Mouse (Mus musculus): ENCODE data around the gene Scaf11. TPM values are rescaled to one million over a fixed set of nuclear protein-coding genes. Genes with fewer than 3 reads are reported as not detected.

Scaf11 gene
- total and polyA plus RNA-seq, 2 experiments from 2014 or later, result 27.7 to 41.7 TPM

GRCm38 (mm10) chr15:96434202-96434601 lies 26.4 kb downstream of the Scaf11 start:
- 98% methylated on average over 1 of the region's 1 CpGs for WGBS
- TF ChIP-seq CTCF (IDR thresholded peaks at IDR 0.05), result peak; percentile 22
- Histone ChIP-seq H3K36me3 (ENCODE audit: insufficient read depth, low read length) (peaks cover 3% of the 10 kb centered on the region; the same call in 1 of the 2 replicates), H3K4me1 (ENCODE audit: insufficient read depth, low read length) (no peaks in the 10 kb centered on the region), H3K4me3 (ENCODE audit: low read depth, low read length) (no peak overlapping the region), H3K27ac (ENCODE audit: low read depth, low read length) (no peak overlapping the region), H3K4me2 (ENCODE audit: low read depth, low read length, poor library complexity, severe bottlenecking) (no peak overlapping the region), H3K9ac (replicated peaks; ENCODE audit: low read length, poor library complexity, severe bottlenecking) (no peak overlapping the region), H3K9me3 (ENCODE audit: low read length) (no peaks in the 10 kb centered on the region), H3K27me3 (ENCODE audit: insufficient read depth, low read length) (no peaks in the 10 kb centered on the region)
- ATAC-seq (ENCODE audit: low FRiP score), result no peak
- no peak for DNase-seq (ENCODE audit: low spot score)

GRCm38 (mm10) chr15:96419920-96420319 lies 40.7 kb downstream of the Scaf11 start:
- H3K9ac ChIP-seq (replicated peaks; ENCODE audit: low read length, poor library complexity, severe bottlenecking), result no peak overlapping the region
- H3K4me2 ChIP-seq (ENCODE audit: low read depth, low read length, poor library complexity, severe bottlenecking), result no peak overlapping the region
- H3K27me3 ChIP-seq (ENCODE audit: insufficient read depth, low read length), result no peaks in the 10 kb centered on the region
- WGBS, result 96% methylated on average over 8 of the region's 8 CpGs
- no peaks in the 10 kb centered on the region for H3K4me1 ChIP-seq (ENCODE audit: insufficient read depth, low read length)
- H3K27ac ChIP-seq (ENCODE audit: low read depth, low read length), result no peak overlapping the region
- no peak for TF ChIP-seq CTCF (IDR thresholded peaks at IDR 0.05)
- no peaks in the 10 kb centered on the region for H3K9me3 ChIP-seq (ENCODE audit: low read length)
- no peak overlapping the region for H3K4me3 ChIP-seq (ENCODE audit: low read depth, low read length)
- ATAC-seq (ENCODE audit: low FRiP score) (no peak), DNase-seq (ENCODE audit: low spot score) (no peak)
- peaks cover 50% of the 10 kb centered on the region for H3K36me3 ChIP-seq (ENCODE audit: insufficient read depth, low read length)

- no peaks in the 10 kb centered on the region for H3K4me1 ChIP-seq (ENCODE audit: insufficient read depth, low read length)
- H3K9ac ChIP-seq (replicated peaks; ENCODE audit: low read length, poor library complexity, severe bottlenecking), result no peak overlapping the region
- no peak overlapping the region for H3K4me2 ChIP-seq (ENCODE audit: low read depth, low read length, poor library complexity, severe bottlenecking)
- H3K36me3 ChIP-seq (ENCODE audit: insufficient read depth, low read length), result peaks cover 54% of the 10 kb centered on the region
- ATAC-seq (ENCODE audit: low FRiP score), result no peak
- DNase-seq (ENCODE audit: low spot score), result no peak
- H3K27ac ChIP-seq (ENCODE audit: low read depth, low read length), result no peak overlapping the region
- no peak overlapping the region for H3K4me3 ChIP-seq (ENCODE audit: low read depth, low read length)
- TF ChIP-seq CTCF (IDR thresholded peaks at IDR 0.05), result no peak
- H3K9me3 ChIP-seq (ENCODE audit: low read length), result no peaks in the 10 kb centered on the region
- no peaks in the 10 kb centered on the region for H3K27me3 ChIP-seq (ENCODE audit: insufficient read depth, low read length)
- WGBS, result 95% methylated on average over 12 of the region's 12 CpGs
These were observed 42.5 kb downstream of the Scaf11 start for GRCm38 (mm10) chr15:96418161-96418560.

DNA sequence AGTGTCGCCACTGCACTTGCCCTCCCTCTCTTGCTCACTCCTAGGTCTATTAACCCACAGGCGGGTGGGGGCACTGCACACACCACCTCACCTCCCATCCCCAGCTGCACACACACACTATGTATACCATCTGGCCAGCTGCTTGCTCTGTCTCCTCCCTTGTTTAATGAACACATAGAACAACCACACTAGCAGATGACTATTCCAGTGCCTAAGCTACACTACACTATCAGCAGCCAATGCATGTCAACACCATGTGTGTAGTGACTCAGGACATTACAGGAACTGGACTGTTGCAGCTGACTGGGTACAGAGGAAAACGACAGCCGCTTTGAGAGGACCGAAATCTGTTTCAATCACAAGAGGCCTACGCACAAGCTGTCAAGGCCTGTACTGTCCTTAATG lies 51.9 kb downstream of the Scaf11 start:
- Histone ChIP-seq H3K9ac (replicated peaks; ENCODE audit: low read length, poor library complexity, severe bottlenecking) (no peak overlapping the region), H3K4me1 (ENCODE audit: insufficient read depth, low read length) (no peaks in the 10 kb centered on the region), H3K36me3 (ENCODE audit: insufficient read depth, low read length) (peaks cover 16% of the 10 kb centered on the region; the same call in 1 of the 2 replicates), H3K4me3 (ENCODE audit: low read depth, low read length) (no peak overlapping the region), H3K9me3 (ENCODE audit: low read length) (no peaks in the 10 kb centered on the region), H3K4me2 (ENCODE audit: low read depth, low read length, poor library complexity, severe bottlenecking) (no peak overlapping the region), H3K27me3 (ENCODE audit: insufficient read depth, low read length) (no peaks in the 10 kb centered on the region), H3K27ac (ENCODE audit: low read depth, low read length) (no peak overlapping the region)
- DNase-seq (ENCODE audit: low spot score), result no peak
- WGBS, result 92% methylated on average over 6 of the region's 6 CpGs
- no peak for TF ChIP-seq CTCF (IDR thresholded peaks at IDR 0.05)
- ATAC-seq (ENCODE audit: low FRiP score), result no peak

DNA sequence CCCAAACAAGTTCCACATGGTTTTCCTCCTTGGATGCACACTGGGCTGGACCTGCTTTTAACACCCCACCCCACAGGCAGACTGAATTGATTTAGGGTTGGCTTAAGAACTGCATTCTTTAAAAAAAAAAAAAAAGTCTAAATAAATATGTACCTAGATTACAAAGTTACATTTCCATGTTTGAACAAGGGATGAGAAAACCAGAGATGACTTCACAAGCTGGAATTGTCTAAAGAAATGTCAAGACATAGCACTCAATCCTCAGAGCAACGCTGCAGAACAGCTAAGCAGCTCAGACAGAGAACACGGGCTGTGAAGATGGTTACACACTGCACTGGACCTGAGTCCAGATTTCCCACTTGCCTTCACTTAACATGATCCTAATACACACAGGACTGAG lies 53.5 kb downstream of the Scaf11 start:
- Histone ChIP-seq H3K27me3 (ENCODE audit: insufficient read depth, low read length) (no peaks in the 10 kb centered on the region), H3K27ac (ENCODE audit: low read depth, low read length) (no peak overlapping the region)

DNA sequence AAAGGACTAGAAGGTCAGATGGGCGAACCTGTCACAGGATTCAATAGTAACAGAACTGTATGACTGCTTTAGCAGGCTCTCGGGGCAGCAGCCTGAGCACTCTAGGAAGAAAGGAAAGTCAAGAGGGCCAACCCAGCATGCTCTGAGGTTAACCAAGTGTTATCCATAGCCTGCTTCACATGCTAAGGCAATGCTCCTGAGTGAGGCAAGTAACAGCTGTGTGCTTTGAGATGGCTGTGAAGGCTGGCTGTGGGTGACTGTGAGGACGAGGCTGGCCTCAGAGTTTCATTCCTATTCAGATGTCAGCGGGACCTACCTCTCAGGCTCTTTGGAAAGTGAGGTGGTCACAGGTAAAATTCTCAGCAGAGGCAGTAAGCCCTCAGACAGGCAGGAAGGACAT lies 54.4 kb downstream of the Scaf11 start:
- DNase-seq (ENCODE audit: low spot score), result no peak
- WGBS, result 83% methylated on average over 4 of the region's 4 CpGs
- TF ChIP-seq CTCF (IDR thresholded peaks at IDR 0.05), result no peak
- no peak overlapping the region for H3K9ac ChIP-seq (replicated peaks; ENCODE audit: low read length, poor library complexity, severe bottlenecking)
- H3K9me3 ChIP-seq (ENCODE audit: low read length), result no peaks in the 10 kb centered on the region
- no peak overlapping the region for H3K4me2 ChIP-seq (ENCODE audit: low read depth, low read length, poor library complexity, severe bottlenecking)
- no peaks in the 10 kb centered on the region for H3K4me1 ChIP-seq (ENCODE audit: insufficient read depth, low read length)
- H3K36me3 ChIP-seq (ENCODE audit: insufficient read depth, low read length), result peaks cover 16% of the 10 kb centered on the region; the same call in 1 of the 2 replicates
- H3K4me3 ChIP-seq (ENCODE audit: low read depth, low read length), result no peak overlapping the region
- no peaks in the 10 kb centered on the region for H3K27me3 ChIP-seq (ENCODE audit: insufficient read depth, low read length)
- H3K27ac ChIP-seq (ENCODE audit: low read depth, low read length), result no peak overlapping the region
- no peak for ATAC-seq (ENCODE audit: low FRiP score)

More for the DNA sequence above, 53.5 kb downstream of the Scaf11 start:
- no peak for TF ChIP-seq CTCF (IDR thresholded peaks at IDR 0.05)
- no peaks in the 10 kb centered on the region for H3K9me3 ChIP-seq (ENCODE audit: low read length)
- H3K4me2 ChIP-seq (ENCODE audit: low read depth, low read length, poor library complexity, severe bottlenecking), result no peak overlapping the region
- no peak overlapping the region for H3K4me3 ChIP-seq (ENCODE audit: low read depth, low read length)
- H3K4me1 ChIP-seq (ENCODE audit: insufficient read depth, low read length), result no peaks in the 10 kb centered on the region
- H3K9ac ChIP-seq (replicated peaks; ENCODE audit: low read length, poor library complexity, severe bottlenecking), result no peak overlapping the region
- no peak for ATAC-seq (ENCODE audit: low FRiP score)
- DNase-seq (ENCODE audit: low spot score), result no peak
- H3K36me3 ChIP-seq (ENCODE audit: insufficient read depth, low read length), result peaks cover 16% of the 10 kb centered on the region; the same call in 1 of the 2 replicates
- 76% methylated on average over 2 of the region's 2 CpGs for WGBS

All from midbrain, postnatal 0 days (tissue).